Mouse (Mus musculus) CH12.LX (cell line): Measurements from ENCODE around the gene Card11. TPM values are rescaled to one million over a fixed set of nuclear protein-coding genes. Genes with fewer than 3 reads are reported as not detected.

Experiments
- DNase-seq: peaks from one replicate; pipeline ENCODE4 v3.0.0-alpha.2; 2013; ENCODE audit errors: extremely low read depth
- H3K27ac ChIP-seq: 2 replicates; pipeline ENCODE4 v1.5.1; 2012; ENCODE audit warnings: low read depth, mild to moderate bottlenecking, control low read depth, moderate library complexity; ENCODE audit not compliant: insufficient read depth
- H3K27me3 ChIP-seq: replicated peaks from 2 replicates; pipeline ENCODE3; 2012; ENCODE audit warnings: inconsistent platforms
- H3K36me3 ChIP-seq, 2 experiments: replicated peaks in 1 of 2; 2 replicates each; pipeline versions ENCODE3 to v1.6.1; 2012; ENCODE audit warnings: inconsistent platforms in 1 of 2, low read length in 1 of 2, mild to moderate bottlenecking in 1 of 2, mixed read lengths in 1 of 2, moderate library complexity in 1 of 2; ENCODE audit not compliant: control insufficient read depth in 1 of 2, insufficient read depth in 1 of 2
- H3K4me1 ChIP-seq, 2 experiments: 2 replicates each; pipeline ENCODE4 v1.6.1; 2012; ENCODE audit warnings: inconsistent platforms in 1 of 2, moderate library complexity in 1 of 2; ENCODE audit not compliant: insufficient read depth in 2 of 2, control insufficient read depth in 1 of 2
- H3K4me2 ChIP-seq: 2 replicates; pipeline ENCODE4 v1.6.1; 2012; ENCODE audit warnings: low read depth, mild to moderate bottlenecking, control low read depth; ENCODE audit not compliant: poor library complexity, insufficient read depth, severe bottlenecking
- H3K4me3 ChIP-seq, 3 experiments: fragments of 150-350 bp in 1 of 3; sonication (generic) in 1 of 3; replicated peaks in 1 of 3; 2 replicates each; pipeline versions ENCODE3 to v1.5.1; 2011 to 2012; ENCODE audit warnings: low read depth in 2 of 3, low read length in 2 of 3, mild to moderate bottlenecking in 2 of 3, moderate library complexity in 2 of 3, control low read depth in 1 of 3, improper control_type of control experiment in 1 of 3, inconsistent platforms in 1 of 3, mixed read lengths in 1 of 3; ENCODE audit not compliant: poor library complexity in 1 of 3
- H3K79me2 ChIP-seq: replicated peaks from 2 replicates; pipeline ENCODE4 v1.6.1; 2012; ENCODE audit warnings: mild to moderate bottlenecking, moderate library complexity; ENCODE audit not compliant: control insufficient read depth, poor library complexity, insufficient read depth, severe bottlenecking; ENCODE audit errors: extremely low read depth
- H3K9ac ChIP-seq: 2 replicates; pipeline ENCODE4 v1.6.1; 2012; ENCODE audit warnings: low read depth, mild to moderate bottlenecking, control low read depth, moderate library complexity; ENCODE audit not compliant: insufficient read depth
- H3K9me3 ChIP-seq: replicated peaks from 2 replicates; pipeline ENCODE3; 2012; ENCODE audit warnings: low read length, inconsistent platforms, mixed read lengths
- CHD1 ChIP-seq: IDR thresholded peaks from 2 replicates; pipeline ENCODE4 v1.6.1; 2012; ENCODE audit warnings: low read depth, low read length, improper control_type of control experiment, inconsistent platforms
- CHD2 ChIP-seq: IDR thresholded peaks from 2 replicates; pipeline ENCODE4 v1.6.1; 2011; ENCODE audit warnings: low read length, improper control_type of control experiment
- CTCF ChIP-seq, 2 experiments: IDR thresholded peaks in 1 of 2; conservative IDR thresholded peaks in 1 of 2; 2 replicates each; pipeline ENCODE4 v1.5.1; 2011 to 2012; ENCODE audit warnings: low read depth in 2 of 2, low read length in 2 of 2, improper control_type of control experiment in 1 of 2, inconsistent platforms in 1 of 2, mild to moderate bottlenecking in 1 of 2, moderate library complexity in 1 of 2
- E2F4 ChIP-seq: IDR thresholded peaks from 2 replicates; pipeline ENCODE4 v1.6.1; 2011; ENCODE audit warnings: low read depth, low read length, improper control_type of control experiment; ENCODE audit not compliant: insufficient replicate concordance
- ELF1 ChIP-seq: IDR thresholded peaks from 2 replicates; pipeline ENCODE4 v1.6.1; 2014; ENCODE audit warnings: low read depth, mild to moderate bottlenecking, inconsistent platforms, low read length, improper control_type of control experiment
- ETS1 ChIP-seq: conservative IDR thresholded peaks from 2 replicates; pipeline ENCODE4 v1.6.1; 2012; ENCODE audit warnings: low read depth, mild to moderate bottlenecking, inconsistent platforms, low read length, improper control_type of control experiment, moderate library complexity
- GABPA ChIP-seq: IDR thresholded peaks from 2 replicates; pipeline ENCODE4 v1.6.1; 2012; ENCODE audit warnings: low read depth, low read length, improper control_type of control experiment, inconsistent platforms; ENCODE audit not compliant: insufficient replicate concordance
- HCFC1 ChIP-seq: IDR thresholded peaks from 2 replicates; pipeline ENCODE4 v1.6.1; 2012; ENCODE audit warnings: low read depth, mild to moderate bottlenecking, inconsistent platforms, low read length, improper control_type of control experiment
- IRF4 ChIP-seq: IDR thresholded peaks from 2 replicates; pipeline ENCODE4 v1.6.1; 2014; ENCODE audit warnings: low read depth, mild to moderate bottlenecking, inconsistent platforms, low read length, improper control_type of control experiment
- JUN ChIP-seq: IDR thresholded peaks from 2 replicates; pipeline ENCODE4 v1.6.1; 2011; ENCODE audit warnings: low read depth, mild to moderate bottlenecking, low read length, improper control_type of control experiment, moderate library complexity; ENCODE audit not compliant: insufficient read depth
- MAX ChIP-seq: IDR thresholded peaks from 2 replicates; pipeline ENCODE4 v1.6.1; 2011; ENCODE audit warnings: low read length, improper control_type of control experiment
- MAZ ChIP-seq: IDR thresholded peaks from 2 replicates; pipeline ENCODE4 v1.6.1; 2012; ENCODE audit warnings: low read depth, mild to moderate bottlenecking, inconsistent platforms, low read length, improper control_type of control experiment, moderate library complexity
- MXI1 ChIP-seq: IDR thresholded peaks from 2 replicates; pipeline ENCODE4 v1.6.1; 2011; ENCODE audit warnings: mild to moderate bottlenecking, low read depth, low read length, improper control_type of control experiment
- MYC ChIP-seq: IDR thresholded peaks from 2 replicates; pipeline ENCODE4 v1.6.1; 2011; ENCODE audit warnings: low read depth, mild to moderate bottlenecking, improper control_type of control experiment, low read length
- NRF1 ChIP-seq: IDR thresholded peaks from 2 replicates; pipeline ENCODE4 v1.6.1; 2014; ENCODE audit warnings: low read depth, mild to moderate bottlenecking, inconsistent platforms, low read length, improper control_type of control experiment, moderate library complexity
- SMC3 ChIP-seq: IDR thresholded peaks from 2 replicates; pipeline ENCODE4 v1.6.1; 2011; ENCODE audit warnings: low read depth, low read length, improper control_type of control experiment
- TCF12 ChIP-seq: IDR thresholded peaks from 2 replicates; pipeline ENCODE4 v1.6.1; 2014; ENCODE audit warnings: low read depth, mild to moderate bottlenecking, inconsistent platforms, low read length, improper control_type of control experiment
- ZC3H11A ChIP-seq: IDR thresholded peaks from 2 replicates; pipeline ENCODE4 v1.6.1; 2012; ENCODE audit warnings: low read depth, mild to moderate bottlenecking, inconsistent platforms, low read length, improper control_type of control experiment
- ZKSCAN1 ChIP-seq: IDR thresholded peaks from 2 replicates; pipeline ENCODE4 v1.6.1; 2012; ENCODE audit warnings: low read depth, inconsistent platforms, low read length, improper control_type of control experiment, borderline replicate concordance
- ZMIZ1 ChIP-seq: IDR thresholded peaks from 2 replicates; pipeline ENCODE4 v1.6.1; 2012; ENCODE audit warnings: low read depth, mild to moderate bottlenecking, inconsistent platforms, low read length, improper control_type of control experiment
- ZNF384 ChIP-seq: IDR thresholded peaks from 2 replicates; pipeline ENCODE4 v1.6.1; 2012; ENCODE audit warnings: low read depth, low read length, improper control_type of control experiment, inconsistent platforms
- dilution Hi-C: fragments of 300-500 bp; cut with MboI; formaldehyde crosslinking; loops from 2 replicates; pipeline ENCODE4 v1.14.3; 2020; ENCODE audit warnings: low sequenced_read_pairs; ENCODE audit not compliant: extremely low pct_unique_long_range_greater_than_20kb, extremely low pct_ligation_motif_present
- in situ Hi-C: fragments of 300-500 bp; cut with MboI; formaldehyde crosslinking; loops from 3 replicates; pipeline ENCODE4 v1.14.3; 2019; ENCODE audit warnings: low sequenced_read_pairs, low pct_ligation_motif_present, low pct_unique_long_range_greater_than_20kb, mixed read lengths
- polyA plus RNA-seq: library from polyadenylated mRNA; unstranded; fragments of >175 nt; gene quantifications from 2 replicates; pipeline ENCODE4 v1.2.1, GENCODE M21; 2012; ENCODE audit warnings: low read depth; ENCODE audit not compliant: insufficient read length
- total RNA-seq, 2 experiments: library from RNA; depleted of rRNA; stranded (reverse); fragments of 300-350 nt in 1 of 2; fragments of >200 nt in 1 of 2; gene quantifications; 2 replicates each; pipeline ENCODE4 v1.2.3; 2012 to 2014

Gene Card11
- total and polyA plus RNA-seq, 3 experiments, result 16.1 to 84.6 (median 31.9) TPM

DNA sequence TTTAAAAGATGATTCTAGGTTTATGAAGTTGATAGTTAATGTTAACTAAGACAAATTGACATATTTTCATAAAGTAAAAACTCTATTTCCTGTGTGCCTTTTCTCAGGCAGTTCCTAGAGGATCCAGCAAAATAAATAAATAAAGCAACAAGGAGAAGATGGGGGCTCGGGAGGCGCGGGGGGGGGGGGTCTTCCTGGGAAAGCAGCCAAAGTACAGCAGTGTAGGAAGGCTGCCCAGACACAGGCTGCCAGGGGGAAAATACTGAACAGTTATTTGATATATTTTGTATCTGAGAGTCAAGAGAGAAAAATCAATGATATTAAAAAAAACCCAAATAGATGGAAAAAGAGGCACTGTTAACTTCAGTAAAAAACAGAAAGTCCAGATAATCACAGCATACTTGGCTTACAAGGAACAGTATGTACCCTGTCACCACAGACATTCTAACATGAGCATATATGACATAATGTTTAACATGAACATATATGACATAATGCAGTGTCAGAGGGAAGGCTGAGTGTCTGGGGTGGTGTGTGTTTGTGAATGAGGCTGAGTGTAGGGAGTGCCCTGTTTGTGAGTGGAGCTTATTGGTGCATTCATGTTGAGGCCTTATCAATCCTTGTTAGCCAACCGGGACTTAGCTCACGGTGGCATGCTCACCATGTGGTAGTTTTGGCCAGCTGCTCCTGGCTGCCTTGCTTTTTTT is 68.7 kb downstream of the Card11 start:
- in situ Hi-C loops, result no loop called here
- Histone ChIP-seq H3K4me2 (no peak overlapping the region), H3K36me3 (peaks cover 40 to 75% of the 10 kb centered on the region in 2 experiments), H3K27ac (no peak overlapping the region), H3K79me2 (no peaks in the 10 kb centered on the region; the same call in 1 of the 2 replicates), H3K4me1 (peaks cover 0 to 33% of the 10 kb centered on the region in 2 experiments; a peak in 2 of 4 replicates), H3K9me3 (peaks cover 16% of the 10 kb centered on the region), H3K27me3 (no peaks in the 10 kb centered on the region), H3K4me3 (no peak overlapping the region), H3K9ac (no peak overlapping the region)
- dilution Hi-C loops, result no loop called here
- TF ChIP-seq NRF1, result no peak
- TF ChIP-seq CHD1, result no peak
- no peak for TF ChIP-seq GABPA
- no peak for TF ChIP-seq HCFC1
- TF ChIP-seq MXI1, result no peak
- no peak for TF ChIP-seq JUN
- TF ChIP-seq TCF12, result no peak
- no peak for TF ChIP-seq ETS1
- no peak for TF ChIP-seq CHD2
- TF ChIP-seq MAX, result no peak
- no peak for TF ChIP-seq ZKSCAN1
- TF ChIP-seq SMC3, result no peak
- no peak for TF ChIP-seq E2F4
- no peak for DNase-seq

GRCm38 (mm10) chr5:140918519-140918918 is 81.9 kb downstream of the Card11 start:
- in situ Hi-C loops (no loop called here), dilution Hi-C loops (no loop called here)
- peaks cover 37% of the 10 kb centered on the region for H3K9me3 ChIP-seq

More at GRCm38 (mm10) chr5:140918519-140918918, 81.9 kb downstream of the Card11 start:
- H3K36me3 ChIP-seq, result peaks cover 54 to 88% of the 10 kb centered on the region in 2 experiments
- no peak for TF ChIP-seq ELF1
- TF ChIP-seq ZNF384, result no peak
- no peak for TF ChIP-seq MYC
- no peak for TF ChIP-seq TCF12
- no peak for TF ChIP-seq GABPA
- no peak for TF ChIP-seq CHD2
- TF ChIP-seq SMC3, result no peak
- TF ChIP-seq IRF4, result no peak
- TF ChIP-seq ZMIZ1, result no peak
- no peak for TF ChIP-seq ZC3H11A
- TF ChIP-seq HCFC1, result no peak
- no peak for TF ChIP-seq MXI1
- no peak for TF ChIP-seq MAZ
- TF ChIP-seq CTCF (conservative IDR thresholded peaks at IDR 0.05 in 1 of 2, IDR thresholded peaks at IDR 0.05 in 1 of 2; ENCODE audit: low read depth in 2 of 2, low read length in 2 of 2), result no peak
- H3K79me2 ChIP-seq, result no peaks in the 10 kb centered on the region; the same call in none of the 2 replicates
- no peak overlapping the region for H3K27ac ChIP-seq
- H3K9ac ChIP-seq, result no peak overlapping the region
- no peak for DNase-seq
- no peak overlapping the region for H3K4me3 ChIP-seq
- H3K27me3 ChIP-seq, result no peaks in the 10 kb centered on the region
- peaks cover 5 to 32% of the 10 kb centered on the region in 2 experiments for H3K4me1 ChIP-seq
- H3K4me2 ChIP-seq, result no peak overlapping the region
